Mouse (Mus musculus) frontal cortex, postnatal 10 days (tissue): ENCODE measurements around the gene Commd7.
"Not testable (repeated sequence)": the region's sequence is repeated elsewhere in the genome, so short reads cannot be mapped to it uniquely, and the experiment has no call there.

Experiments used
- DNase-seq, 2 experiments: peaks; one replicate each; pipeline ENCODE4 v3.0.0; 2022; ENCODE audit warnings: low spot score in 2 of 2, mixed read lengths in 1 of 2

Commd7 gene

DNA sequence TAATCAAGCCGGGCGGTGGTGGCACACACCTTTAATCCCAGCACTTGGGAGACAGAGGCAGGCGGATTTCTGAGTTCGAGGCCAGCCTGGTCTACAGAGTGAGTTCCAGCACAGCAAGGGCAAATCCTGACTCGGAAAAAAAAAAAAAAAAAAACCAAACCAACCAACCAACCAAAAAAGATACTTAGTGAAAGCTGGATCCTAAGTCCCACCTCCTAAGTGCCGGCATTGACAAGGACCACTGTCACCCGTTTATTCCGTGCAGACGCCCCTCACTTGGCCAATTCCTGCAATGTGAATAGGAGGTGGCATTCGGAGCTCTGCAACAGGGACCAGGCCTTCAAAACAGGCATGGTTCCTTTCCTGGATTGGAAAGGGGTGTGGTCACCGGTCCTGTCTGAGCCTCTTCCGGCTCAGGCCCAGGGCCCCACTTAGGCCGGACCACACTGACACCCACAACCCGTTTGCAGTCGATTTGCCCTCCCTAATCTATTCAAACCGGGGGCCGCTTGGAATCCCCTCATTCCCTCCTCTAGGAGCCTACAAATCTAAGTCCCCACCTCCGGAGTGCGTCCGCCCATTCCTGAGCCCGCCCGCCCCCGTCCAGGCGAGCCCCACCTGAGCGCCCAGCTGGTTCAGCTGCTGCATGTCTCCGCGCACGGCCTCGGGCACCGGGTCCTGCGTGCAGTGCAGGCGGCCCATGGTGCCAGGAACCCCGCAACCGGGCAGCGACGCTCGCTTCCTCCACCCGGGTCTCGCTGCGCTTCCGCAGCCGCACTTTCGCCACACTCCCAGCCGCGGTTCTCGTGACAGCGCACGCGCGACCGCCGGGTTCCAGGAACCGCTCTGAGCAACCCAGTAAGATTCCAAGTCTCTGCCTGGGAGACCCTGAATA, at the start of gene Commd7:
Gene Commd7, minus strand, starts transcription at position 806 of the 895 bp plus-strand sequence.
- peak; percentile 48 to 83 for DNase-seq

DNA sequence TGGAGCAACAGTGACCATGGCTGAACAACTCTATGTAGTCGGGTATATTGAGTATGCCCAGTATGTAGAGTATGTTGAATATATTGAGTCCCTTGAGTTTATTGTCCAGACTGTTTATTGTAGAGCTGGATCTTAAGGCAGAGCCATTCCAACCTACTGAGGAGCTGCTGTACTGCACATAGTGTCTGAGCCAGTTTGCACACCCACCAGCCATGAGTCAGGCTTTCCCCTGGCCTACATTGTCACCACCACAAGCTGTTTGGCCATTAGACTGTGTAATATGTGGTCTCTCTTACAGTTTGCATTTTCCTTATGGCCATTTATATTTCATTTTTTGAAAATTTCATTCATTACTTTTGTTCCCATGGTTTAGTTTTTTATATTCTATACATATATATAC, 47.4 kb upstream of the Commd7 start:
- DNase-seq = no peak

- DNase-seq = no peak
Observed at GRCm38 (mm10) chr2:153677550-153677949, 45.0 kb upstream of the Commd7 start.

- DNase-seq = no peak
Observed at GRCm38 (mm10) chr2:153676944-153677343, 44.4 kb upstream of the Commd7 start.

DNA sequence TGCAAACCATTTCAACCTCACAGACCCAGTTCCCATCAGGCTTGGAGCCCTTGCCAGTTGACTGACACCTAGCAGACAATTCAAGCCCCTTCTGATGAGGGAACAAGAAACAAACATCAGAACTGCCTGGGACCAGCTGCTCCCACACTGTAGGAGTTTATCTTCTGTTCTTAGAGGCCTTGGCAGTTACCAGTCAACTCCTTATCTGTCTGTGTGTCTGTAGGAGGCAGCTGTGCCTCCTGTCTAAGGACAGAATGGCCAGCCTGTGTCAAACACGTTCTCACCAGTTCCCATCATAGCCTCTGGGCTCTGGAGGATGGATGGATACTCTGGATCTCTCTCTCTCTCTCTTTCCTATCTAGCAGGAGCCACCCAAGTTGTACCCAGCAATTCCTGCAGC, 42.8 kb upstream of the Commd7 start:
- DNase-seq = not testable (repeated sequence)

DNA sequence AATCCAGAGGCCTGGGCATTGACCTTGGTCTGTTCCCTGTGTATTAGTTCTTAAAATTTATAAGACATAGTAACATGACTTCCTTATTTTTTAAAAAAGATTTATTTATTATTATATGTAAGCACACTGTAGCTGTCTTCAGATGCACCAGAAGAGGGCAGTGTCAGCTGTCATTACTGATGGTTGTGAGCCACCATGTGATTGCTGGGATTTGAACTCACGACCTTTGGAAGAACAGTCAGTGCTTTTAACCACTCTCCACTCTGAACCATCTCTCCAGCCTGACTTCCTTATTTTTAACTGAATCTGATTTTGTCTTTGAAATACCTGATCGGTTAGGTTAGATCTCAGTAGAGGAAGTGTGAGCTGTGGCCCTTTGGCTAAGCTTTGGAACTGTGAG, 40.0 kb upstream of the Commd7 start:
- DNase-seq = no peak

DNA sequence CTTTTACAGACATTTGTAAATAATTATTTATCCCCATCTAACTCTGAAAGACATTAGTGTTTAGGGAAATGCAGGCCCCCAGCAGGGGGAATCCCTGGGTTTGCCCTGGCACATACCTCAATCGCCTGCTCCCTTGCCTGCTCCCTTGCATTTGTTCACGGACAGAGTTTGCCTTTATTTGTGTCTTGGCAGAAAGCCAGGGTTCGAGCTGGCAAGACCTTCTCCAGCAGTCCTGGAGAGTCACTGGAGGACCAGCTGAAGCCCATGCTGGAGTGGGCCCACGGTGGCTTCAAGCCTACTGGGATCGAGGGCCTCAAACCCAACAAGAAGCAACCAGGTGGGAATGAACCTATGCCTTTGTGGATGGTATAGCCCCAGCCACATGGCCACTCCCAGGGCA, 37.5 kb upstream of the Commd7 start:
- no peak for DNase-seq

DNA sequence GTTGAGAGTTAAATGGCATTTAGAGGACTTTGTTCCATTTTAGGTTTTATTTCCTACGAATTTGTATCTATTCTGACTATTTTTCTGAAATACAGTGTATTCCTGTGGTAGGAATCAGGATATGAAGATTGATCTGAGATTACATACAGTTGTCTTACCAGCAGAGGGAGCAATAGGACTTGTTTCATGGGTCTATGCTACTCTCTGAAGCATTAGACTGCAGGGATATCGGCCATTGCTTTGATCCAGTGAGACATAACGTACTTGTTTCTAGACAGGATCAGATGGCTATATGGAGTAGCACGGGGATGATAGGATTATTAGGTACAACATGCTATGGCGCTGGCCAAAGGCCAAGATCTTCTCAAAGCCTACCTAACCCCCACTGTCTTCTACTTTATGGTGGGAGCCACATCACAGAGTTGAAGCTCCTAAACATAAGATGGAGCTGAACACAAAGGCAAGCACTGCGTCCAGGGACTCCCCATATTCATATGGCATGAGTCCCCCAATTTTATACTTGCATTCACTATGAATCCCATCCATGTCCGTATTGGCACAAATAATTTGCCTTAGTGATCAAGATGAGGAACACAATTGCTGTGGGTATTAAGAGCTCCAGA, 36.3 kb upstream of the Commd7 start:
- peak in 1 of 2 experiments; percentile 12 for DNase-seq

DNA sequence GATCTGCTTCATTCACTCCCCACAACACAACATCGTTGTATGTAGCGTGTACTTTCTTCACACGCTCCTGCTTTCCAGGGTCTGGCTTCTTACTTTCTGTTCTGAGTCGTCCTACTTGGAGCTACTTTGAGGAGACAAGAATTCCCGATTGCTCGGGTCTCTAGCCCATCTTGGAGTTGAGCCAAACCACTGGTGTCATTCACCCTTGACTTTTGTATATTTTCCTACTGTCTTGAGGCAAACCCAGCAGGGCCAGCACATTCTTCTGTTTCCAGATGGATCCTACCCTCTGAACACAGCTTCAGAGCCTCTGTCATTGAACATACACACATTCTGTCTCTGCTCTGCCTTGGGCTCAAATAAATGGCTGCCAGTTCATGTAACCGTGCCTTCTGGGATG, 32.8 kb upstream of the Commd7 start:
- no peak for DNase-seq

- DNase-seq = no peak
Observed at GRCm38 (mm10) chr2:153660616-153661015, 28.0 kb upstream of the Commd7 start.

DNA sequence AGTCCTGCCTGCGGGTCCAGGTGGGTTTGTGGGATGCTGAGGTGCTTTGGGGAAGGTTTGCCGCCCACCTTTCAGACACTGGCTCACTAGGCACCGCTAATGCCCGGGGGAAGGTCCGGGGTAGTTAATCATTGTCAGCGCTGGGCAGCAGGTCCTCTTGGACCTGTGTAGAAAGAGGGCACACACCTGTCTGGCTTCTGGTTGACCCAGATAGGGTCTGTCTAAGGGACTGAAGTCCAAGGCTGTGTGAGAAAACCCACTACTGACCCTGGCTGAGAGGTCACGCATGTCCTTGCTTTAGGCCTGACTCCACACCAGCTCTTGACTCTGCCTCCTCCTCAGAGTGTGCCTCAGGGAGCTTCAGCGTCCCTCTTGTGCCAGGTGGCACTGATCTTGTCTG, 25.1 kb upstream of the Commd7 start:
- not testable (repeated sequence) for DNase-seq

- DNase-seq = no peak
Observed at GRCm38 (mm10) chr2:153651681-153652080, 19.1 kb upstream of the Commd7 start.

GRCm38 (mm10) chr2:153650014-153650687, 17.6 kb upstream of the Commd7 start:
- no peak for DNase-seq

DNA sequence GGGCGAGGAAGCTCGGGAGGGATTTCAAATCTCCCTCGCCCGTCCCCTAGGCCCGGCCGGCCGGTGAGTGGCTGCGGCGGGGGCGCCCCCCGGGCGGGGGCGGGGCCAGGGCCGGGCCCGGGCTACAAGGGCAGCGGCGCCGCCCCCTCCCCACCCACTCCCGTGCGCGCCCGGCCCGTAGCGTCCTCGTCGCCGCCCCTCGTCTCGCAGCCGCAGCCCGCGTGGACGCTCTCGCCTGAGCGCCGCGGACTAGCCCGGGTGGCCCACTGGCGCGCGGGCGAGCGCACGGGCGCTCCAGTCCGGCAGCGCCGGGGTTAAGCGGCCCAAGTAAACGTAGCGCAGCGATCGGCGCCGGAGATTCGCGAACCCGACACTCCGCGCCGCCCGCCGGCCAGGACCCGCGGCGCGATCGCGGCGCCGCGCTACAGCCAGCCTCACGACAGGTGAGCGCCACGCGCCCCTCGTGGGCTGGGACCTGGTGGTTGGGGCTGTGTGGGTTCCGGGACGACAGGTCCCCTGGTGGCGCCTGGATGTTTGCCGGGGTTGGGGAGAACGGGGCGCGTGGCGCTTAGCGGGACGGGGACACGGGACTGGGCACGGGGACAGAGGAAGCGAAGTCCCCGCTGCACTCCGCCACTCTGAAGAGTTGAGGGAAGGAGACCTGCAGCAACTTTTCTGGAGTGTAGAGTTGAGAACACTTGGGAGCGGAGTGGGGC, 16.9 kb upstream of the Commd7 start, which contains the start of gene Dnmt3b:
Gene Dnmt3b, plus strand, starts transcription at position 153 of the 716 bp plus-strand sequence.
- DNase-seq = peak in 1 of 2 experiments; percentile 51

DNA sequence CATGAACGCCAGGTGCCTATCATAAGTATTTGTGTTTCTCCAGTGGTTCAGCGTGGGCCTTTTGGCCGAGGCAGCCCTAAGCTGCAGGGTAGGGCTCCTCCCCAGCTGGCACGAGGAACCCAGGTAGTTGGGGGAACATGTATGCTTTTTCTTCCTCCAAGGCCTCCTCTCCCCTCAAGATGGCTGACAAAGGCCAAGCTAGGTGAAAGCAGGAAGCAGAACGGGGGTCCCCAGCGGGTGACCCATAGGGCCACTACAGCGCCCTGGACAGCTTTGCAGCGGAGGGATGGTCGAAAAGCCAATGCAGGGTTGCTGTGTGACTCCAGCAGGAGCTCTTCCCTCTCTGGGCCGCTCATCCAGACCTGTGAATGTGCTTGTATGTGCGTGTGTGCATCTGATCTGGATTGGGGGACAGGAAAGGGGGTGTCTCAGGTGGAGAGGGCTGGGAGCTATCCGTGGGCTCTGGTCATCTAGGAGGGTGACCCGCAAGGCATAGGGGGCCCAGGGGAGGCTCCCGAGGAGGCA, 16.3 kb upstream of the Commd7 start:
- no peak for DNase-seq

DNA sequence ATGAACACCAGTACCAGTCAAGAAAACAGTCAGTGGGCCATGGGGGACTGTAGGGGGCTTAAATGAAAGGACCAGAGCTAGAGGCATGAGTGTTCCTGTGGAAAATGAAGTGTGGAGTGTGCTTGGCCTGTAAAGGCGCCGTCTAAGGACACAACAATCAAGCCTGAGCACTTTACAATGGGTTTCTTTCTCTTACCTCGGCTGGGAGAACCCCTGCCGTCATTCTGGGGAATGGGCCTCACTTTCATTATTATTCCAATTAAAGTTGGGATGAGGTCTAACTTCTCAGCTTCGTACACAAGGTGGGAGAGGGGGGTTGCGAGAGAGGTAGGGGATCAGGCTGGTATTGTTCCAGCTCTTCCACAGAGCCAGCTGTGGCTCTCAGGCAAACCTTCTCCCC, 10.4 kb upstream of the Commd7 start:
- DNase-seq = no peak

- DNase-seq = no peak
Observed at GRCm38 (mm10) chr2:153642496-153642895, 9.9 kb upstream of the Commd7 start.

GRCm38 (mm10) chr2:153638977-153639680, 6.5 kb upstream of the Commd7 start:
- DNase-seq = no peak

- DNase-seq = no peak
Observed at GRCm38 (mm10) chr2:153633259-153633658, 678 bp upstream of the Commd7 start.

DNA sequence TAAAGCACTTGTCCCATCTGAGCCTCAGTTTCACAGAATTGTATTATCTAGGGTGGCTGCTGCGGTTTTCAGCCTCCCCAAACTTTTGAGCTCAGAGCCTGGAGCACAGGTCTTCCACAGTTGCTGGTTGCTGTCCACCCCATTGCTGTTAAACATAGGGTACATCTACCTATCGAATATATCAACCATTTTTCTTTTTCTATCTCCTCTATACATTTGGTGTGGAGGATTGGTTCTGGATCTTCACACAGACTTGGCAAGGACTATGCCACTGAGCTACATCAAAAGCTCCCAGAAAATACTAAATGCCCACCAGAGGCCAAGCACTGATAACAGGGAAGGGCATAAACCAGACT, 268 bp upstream of the Commd7 start:
- DNase-seq = no peak

DNA sequence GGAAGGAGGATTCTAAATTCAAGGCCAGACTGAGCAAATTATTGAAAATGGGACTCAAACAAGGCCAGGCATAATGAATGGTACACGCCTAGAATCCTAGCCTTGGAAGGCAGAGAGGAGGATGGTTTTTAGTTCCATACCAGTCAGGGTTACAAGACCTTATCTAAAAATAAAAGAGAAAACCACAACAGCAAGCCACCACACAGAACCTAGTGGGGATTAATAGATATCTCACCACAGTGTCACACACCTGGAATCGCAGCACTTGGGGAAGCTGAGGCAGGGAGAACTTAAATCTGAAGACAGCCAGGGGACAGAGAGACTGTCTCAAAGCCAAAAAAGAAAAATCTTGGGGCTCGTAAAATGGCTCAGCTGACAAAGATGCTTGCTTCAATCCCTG, 1.6 kb downstream of the Commd7 start:
- no peak for DNase-seq
